Mouse (Mus musculus): ENCODE results near the gene Ddah1.

GRCm38 (mm10) chr3:145719660-145720059 lies 38.8 kb upstream of the Ddah1 start:
- TF ChIP-seq CTCF (IDR thresholded peaks at IDR 0.05; ENCODE audit: low read depth) (no peak), EP300 (IDR thresholded peaks at IDR 0.05; ENCODE audit: low read depth) (no peak)

Measured in heart, postnatal 0 days (tissue).